Mouse (Mus musculus): Measurements from ENCODE around the gene Slc35f4.

GRCm38 (mm10) chr14:49568369-49568768 is 42.5 kb upstream of the Slc35f4 start:
- TF ChIP-seq CTCF (IDR thresholded peaks at IDR 0.05; ENCODE audit: control insufficient read depth, insufficient read depth, insufficient replicate concordance, low read depth, low read length), result no peak
- TF ChIP-seq POLR2A (IDR thresholded peaks at IDR 0.05; ENCODE audit: control insufficient read depth, low read depth, low read length), result no peak
